Mouse (Mus musculus): ENCODE data around the gene Traip.

DNA sequence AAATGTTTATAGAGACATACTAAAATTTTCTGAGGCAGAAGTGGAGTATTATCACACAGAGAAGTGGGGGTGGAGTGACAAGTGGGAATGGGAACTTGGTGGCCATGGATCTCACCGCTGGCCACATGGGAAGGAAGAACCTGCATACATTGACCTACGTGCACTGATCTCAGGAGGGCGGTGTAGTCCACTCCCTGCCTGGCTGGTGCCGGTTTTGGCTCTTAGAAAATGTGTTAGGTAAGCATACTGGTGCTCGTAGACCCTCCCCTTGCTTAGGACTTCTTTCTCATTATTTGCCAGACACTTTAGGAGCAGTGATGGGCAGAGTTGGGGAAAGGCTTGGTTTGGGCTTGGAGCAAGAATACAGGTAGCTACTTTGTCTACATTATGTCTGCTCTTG lies 58.1 kb downstream of the Traip start:
- no peak for TF ChIP-seq CTCF (IDR thresholded peaks at IDR 0.05; ENCODE audit: low read depth, low read length)
- no peak for TF ChIP-seq POLR2A (IDR thresholded peaks at IDR 0.05; ENCODE audit: extremely low read depth, insufficient read depth, low read length)

Measured in liver, adult 2 months (tissue).